Mouse (Mus musculus) small intestine, adult 2 months (tissue): Measurements from ENCODE around the gene Prrc2b.

Source experiments
- CTCF ChIP-seq: fragments of 200-500 bp; IDR thresholded peaks from 2 replicates; pipeline ENCODE4 v1.5.1; 2012; ENCODE audit warnings: low read depth, mild to moderate bottlenecking, control low read depth, inconsistent platforms, low read length, moderate library complexity, mixed read lengths; ENCODE audit not compliant: insufficient replicate concordance, insufficient read length; ENCODE audit errors: extremely low read depth
- POLR2A ChIP-seq: fragments of 200-500 bp; IDR thresholded peaks from 2 replicates; pipeline ENCODE4 v1.6.1; 2012; ENCODE audit warnings: low read depth, mild to moderate bottlenecking, control low read depth, inconsistent platforms, low read length, moderate library complexity

DNA sequence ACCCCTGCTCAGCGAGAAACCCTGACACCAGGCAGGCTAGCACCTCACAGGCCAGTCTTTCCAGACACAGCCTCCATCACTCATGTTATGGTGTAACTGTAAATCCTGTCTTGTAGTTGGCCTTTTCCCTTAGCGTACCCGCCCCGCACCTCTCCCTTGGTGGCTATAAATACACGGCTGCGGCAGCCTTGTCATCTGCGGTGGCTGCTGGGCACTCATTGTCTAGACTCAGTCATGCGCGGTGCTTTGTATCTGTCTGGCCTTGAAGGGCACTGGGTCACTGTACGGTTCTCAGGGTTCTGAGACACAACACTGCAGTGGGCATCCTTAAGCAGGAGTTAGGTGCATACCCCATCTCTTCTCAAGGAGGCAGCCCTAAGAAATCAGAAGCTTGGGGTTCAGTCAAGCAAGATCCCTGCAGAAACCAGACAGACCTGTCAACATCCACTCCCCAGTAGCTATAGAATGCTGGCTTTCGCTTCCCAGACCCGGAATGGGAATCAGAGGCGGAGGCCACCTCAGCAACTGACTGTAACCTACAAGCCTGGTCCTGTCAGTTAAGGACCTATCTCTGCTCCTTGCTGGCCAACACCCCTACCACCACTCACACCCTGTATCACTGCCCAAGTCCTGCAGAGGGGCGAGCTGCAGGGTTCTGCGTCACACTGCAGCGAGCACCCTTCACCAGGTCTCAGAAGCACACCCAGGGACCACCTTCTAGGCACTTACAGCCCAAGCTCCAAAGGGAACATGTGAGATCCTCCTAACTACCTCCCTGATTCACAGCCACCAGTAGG, 45.6 kb upstream of the Prrc2b start:
- TF ChIP-seq POLR2A (no peak), CTCF (no peak)
